Mouse (Mus musculus): ENCODE measurements at regions not wholly inside any gene's neighbourhood (a gene's known extent, or its start where the extent isn't known, plus 50 kb on each side); places are given as distances from the start of the nearest gene placed in this dataset.

- no peak for TF ChIP-seq CTCF (IDR thresholded peaks at IDR 0.05; ENCODE audit: control insufficient read depth, insufficient read depth, low read length)
- no peak for TF ChIP-seq POLR2A (IDR thresholded peaks at IDR 0.05; ENCODE audit: borderline replicate concordance, control insufficient read depth, low read depth, low read length)
Measured at GRCm38 (mm10) chr10:97409909-97410308, 69.5 kb upstream of the Dcn start.

Data from bone marrow, adult 2 months (tissue).